Mouse (Mus musculus): Measurements from ENCODE around the gene Arnt.

- TF ChIP-seq HCFC1 (IDR thresholded peaks at IDR 0.05; ENCODE audit: borderline replicate concordance, insufficient read depth, low read length) = no peak
- no peak for TF ChIP-seq CHD2 (IDR thresholded peaks at IDR 0.05; ENCODE audit: low read depth, low read length)
- TF ChIP-seq MAFK (IDR thresholded peaks at IDR 0.05; ENCODE audit: insufficient read depth, low read depth, low read length) = no peak
- no peak for TF ChIP-seq ZC3H11A (IDR thresholded peaks at IDR 0.05; ENCODE audit: borderline replicate concordance, low read depth, low read length)
These were observed 31.4 kb upstream of the Arnt start, which contains the start of gene 4930558C23Rik for GRCm38 (mm10) chr3:95402741-95403140.

All from ES-E14 (cell line).